Mouse (Mus musculus) megakaryocyte, embryonic 14.5 days (primary cell): Measurements from ENCODE around the gene Dapp1.

Source experiments
- FLI1 ChIP-seq: IDR thresholded peaks from 2 replicates; pipeline ENCODE4 v1.6.1; 2012; ENCODE audit warnings: low read length, inconsistent platforms, mixed read lengths
- GATA1 ChIP-seq: IDR thresholded peaks from 3 replicates; pipeline ENCODE4 v1.6.1; 2012; ENCODE audit warnings: mixed read lengths, low read length, inconsistent platforms, borderline replicate concordance

DNA sequence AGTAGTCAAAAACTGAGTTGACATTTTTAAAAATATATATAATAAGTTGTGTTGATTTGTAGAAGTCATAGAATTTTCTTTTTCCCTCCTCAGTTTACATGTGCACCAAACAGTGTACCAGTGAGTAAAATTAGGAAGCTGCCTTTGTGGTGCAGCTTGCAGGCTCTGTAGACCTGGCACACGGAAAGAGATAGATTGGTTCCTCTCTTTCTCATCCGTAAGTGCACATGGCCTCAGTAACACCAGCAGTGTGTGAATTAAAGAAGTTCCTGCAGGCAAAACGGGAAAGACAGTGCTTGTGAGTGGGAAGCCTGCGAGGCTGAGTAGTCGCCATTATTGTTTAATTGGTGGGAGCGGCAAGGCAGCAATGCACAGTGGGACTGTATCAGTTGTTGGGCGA, 5.9 kb downstream of the Dapp1 start:
- no peak for TF ChIP-seq GATA1
- no peak for TF ChIP-seq FLI1
